Mouse (Mus musculus) limb, embryonic 10.5 days (tissue): ENCODE data around the gene Dlg2. TPM values are rescaled to one million over a fixed set of nuclear protein-coding genes. Genes with fewer than 3 reads are reported as not detected.

Source experiments
- DNase-seq: peaks from one replicate; pipeline ENCODE4 v3.0.0-alpha.2; 2017; ENCODE audit warnings: low spot score
- H3K27ac ChIP-seq: fragments of 300-500 bp; sonication (generic); 2 replicates; pipeline ENCODE4 v1.5.1; 2016; ENCODE audit warnings: mild to moderate bottlenecking
- H3K27me3 ChIP-seq: fragments of 300-500 bp; sonication (generic); 2 replicates; pipeline ENCODE4 v1.6.1; 2016; ENCODE audit warnings: low read depth, mild to moderate bottlenecking; ENCODE audit not compliant: poor library complexity, severe bottlenecking
- H3K36me3 ChIP-seq: fragments of 300-500 bp; sonication (generic); 2 replicates; pipeline ENCODE4 v1.6.1; 2016; ENCODE audit warnings: mild to moderate bottlenecking, moderate library complexity
- H3K4me1 ChIP-seq: fragments of 300-500 bp; sonication (generic); 2 replicates; pipeline ENCODE4 v1.6.1; 2016
- H3K4me3 ChIP-seq: fragments of 300-500 bp; sonication (generic); 2 replicates; pipeline ENCODE4 v1.5.1; 2016; ENCODE audit warnings: mild to moderate bottlenecking, moderate library complexity
- H3K9me3 ChIP-seq: fragments of 300-500 bp; sonication (generic); replicated peaks from 2 replicates; pipeline ENCODE4 v1.6.1; 2016; ENCODE audit warnings: mild to moderate bottlenecking
- WGBS: fragments of 180-500 bp; shearing (Covaris S2); methylation state at CpG from one replicate; pipeline ENCODE4 v1.1.7; 2016; 5-methylcytosine and 5-hydroxymethylcytosine counted together
- polyA plus RNA-seq: library from polyadenylated mRNA; unstranded; fragments of >200 nt; fragmentation: Nextera tagmentation; extraction: Ambion mirVana; gene quantifications from 2 replicates; pipeline ENCODE4 v1.2.1, GENCODE M21; 2016

Dlg2 gene
- polyA plus RNA-seq, 1 experiment from 2014 or later = 0.53 TPM

DNA sequence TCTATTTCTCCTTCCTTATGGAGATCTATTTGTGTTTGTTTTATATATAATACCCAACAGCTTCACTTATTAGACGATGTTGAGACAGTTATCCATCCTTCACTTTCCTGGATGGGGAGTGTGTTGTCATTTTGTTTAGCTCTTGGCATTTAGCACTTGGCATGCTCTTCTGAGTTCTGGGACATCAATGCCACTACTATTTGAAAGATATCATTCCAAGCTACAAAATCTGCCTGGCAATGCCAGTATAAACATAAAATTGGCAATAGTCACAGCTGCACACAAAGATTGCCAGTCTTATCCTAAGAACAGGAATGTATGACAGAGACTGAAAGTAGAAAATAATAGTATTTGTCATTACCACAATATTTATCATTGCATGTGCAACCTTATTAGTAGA is 735.8 kb downstream of the Dlg2 start:
- no peak overlapping the region for H3K4me3 ChIP-seq
- no peaks in the 10 kb centered on the region for H3K36me3 ChIP-seq
- WGBS = 97% methylated on average over 1 of the region's 1 CpGs
- no peaks in the 10 kb centered on the region for H3K4me1 ChIP-seq
- no peaks in the 10 kb centered on the region for H3K9me3 ChIP-seq
- DNase-seq = no peak
- H3K27me3 ChIP-seq = no peaks in the 10 kb centered on the region
- H3K27ac ChIP-seq = no peak overlapping the region

GRCm38 (mm10) chr7:91214921-91215320 is 738.4 kb downstream of the Dlg2 start:
- H3K9me3 ChIP-seq = no peaks in the 10 kb centered on the region
- 82% methylated on average over 1 of the region's 1 CpGs for WGBS

GRCm38 (mm10) chr7:91218321-91218987 is 742.0 kb downstream of the Dlg2 start:
- Histone ChIP-seq H3K36me3 (no peaks in the 10 kb centered on the region), H3K27ac (no peak overlapping the region), H3K27me3 (no peaks in the 10 kb centered on the region), H3K4me1 (no peaks in the 10 kb centered on the region; the same call in 1 of the 2 replicates), H3K9me3 (no peaks in the 10 kb centered on the region), H3K4me3 (no peak overlapping the region)
- 70% methylated on average over 7 of the region's 7 CpGs for WGBS
- DNase-seq = no peak

More at GRCm38 (mm10) chr7:91214921-91215320, 738.4 kb downstream of the Dlg2 start:
- no peak overlapping the region for H3K27ac ChIP-seq
- no peaks in the 10 kb centered on the region; the same call in 1 of the 2 replicates for H3K4me1 ChIP-seq
- no peak overlapping the region for H3K4me3 ChIP-seq
- H3K27me3 ChIP-seq = no peaks in the 10 kb centered on the region
- no peaks in the 10 kb centered on the region for H3K36me3 ChIP-seq
- no peak for DNase-seq

- Histone ChIP-seq H3K36me3 (no peaks in the 10 kb centered on the region), H3K4me3 (no peak overlapping the region), H3K27me3 (no peaks in the 10 kb centered on the region), H3K27ac (no peak overlapping the region), H3K4me1 (no peaks in the 10 kb centered on the region), H3K9me3 (no peaks in the 10 kb centered on the region)
- DNase-seq = peak; percentile 36
- WGBS = 2% methylated on average over 5 of the region's 5 CpGs
Measured at GRCm38 (mm10) chr7:91226442-91226841, 750.0 kb downstream of the Dlg2 start.

GRCm38 (mm10) chr7:91241718-91242117 is 765.2 kb downstream of the Dlg2 start:
- Histone ChIP-seq H3K27ac (no peak overlapping the region), H3K36me3 (no peaks in the 10 kb centered on the region), H3K4me3 (no peak overlapping the region), H3K4me1 (no peaks in the 10 kb centered on the region), H3K9me3 (no peaks in the 10 kb centered on the region), H3K27me3 (no peaks in the 10 kb centered on the region)
- no peak for DNase-seq
- WGBS = 87% methylated on average over 4 of the region's 4 CpGs

- under 1% methylated on average over 5 of the region's 5 CpGs for WGBS
- Histone ChIP-seq H3K36me3 (no peaks in the 10 kb centered on the region), H3K27ac (no peak overlapping the region)
Measured at GRCm38 (mm10) chr7:91261672-91262030, 785.2 kb downstream of the Dlg2 start.

DNA sequence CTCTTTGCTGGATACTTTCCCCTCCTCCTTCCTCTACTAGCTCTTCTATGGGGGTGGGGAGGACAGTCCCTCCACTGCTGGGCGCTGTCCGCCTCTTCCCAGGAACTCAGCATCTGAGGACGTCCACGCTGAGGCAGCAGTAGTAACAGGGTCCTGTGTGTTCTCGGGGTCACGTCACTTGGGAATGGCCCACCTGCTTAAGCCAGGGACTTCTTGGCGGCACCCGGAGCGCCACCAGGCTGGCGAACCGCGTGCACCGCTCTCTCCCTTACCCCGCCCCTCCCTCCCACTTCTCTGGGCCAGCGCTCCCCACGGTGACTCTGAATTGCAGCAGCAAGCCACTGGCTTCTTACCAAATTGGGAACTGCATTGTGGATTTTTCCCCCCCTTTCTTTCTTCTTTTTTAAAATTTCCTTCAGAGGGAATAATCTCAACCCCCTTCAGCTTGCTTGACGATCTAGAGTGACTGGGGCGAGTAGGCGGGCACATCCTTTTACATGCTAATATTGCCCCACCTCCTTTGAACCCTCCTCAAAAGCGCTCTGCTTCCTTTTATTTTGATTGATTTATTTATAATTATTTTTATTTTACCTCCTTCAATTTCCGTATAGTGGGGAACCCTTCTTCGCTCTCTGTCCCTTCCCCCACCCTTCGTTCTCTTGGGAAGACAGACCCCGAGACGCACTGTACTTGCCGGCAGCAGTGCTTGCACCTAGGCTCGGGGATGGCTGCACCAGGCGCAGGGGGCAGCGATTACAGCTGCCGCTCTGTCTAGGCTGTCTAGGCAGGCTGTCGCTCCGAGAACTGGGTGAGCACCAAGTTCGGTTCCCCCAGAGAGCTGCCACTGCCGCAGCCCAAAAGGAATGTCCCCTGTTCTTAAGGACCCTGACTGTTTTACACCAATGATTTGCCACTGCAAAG is 785.8 kb downstream of the Dlg2 start:
- Histone ChIP-seq H3K9me3 (no peaks in the 10 kb centered on the region), H3K4me3 (peak overlapping the region; percentile 51), H3K4me1 (peaks cover 13% of the 10 kb centered on the region), H3K27ac (no peak overlapping the region), H3K27me3 (peaks cover 14% of the 10 kb centered on the region), H3K36me3 (no peaks in the 10 kb centered on the region)
- DNase-seq = peak; percentile 43
- under 1% methylated on average over 34 of the region's 34 CpGs for WGBS

More at GRCm38 (mm10) chr7:91261672-91262030, 785.2 kb downstream of the Dlg2 start:
- Histone ChIP-seq H3K9me3 (no peaks in the 10 kb centered on the region), H3K27me3 (peaks cover 14% of the 10 kb centered on the region), H3K4me3 (peak overlapping the region; percentile 51), H3K4me1 (peaks cover 13% of the 10 kb centered on the region)
- DNase-seq = no peak

DNA sequence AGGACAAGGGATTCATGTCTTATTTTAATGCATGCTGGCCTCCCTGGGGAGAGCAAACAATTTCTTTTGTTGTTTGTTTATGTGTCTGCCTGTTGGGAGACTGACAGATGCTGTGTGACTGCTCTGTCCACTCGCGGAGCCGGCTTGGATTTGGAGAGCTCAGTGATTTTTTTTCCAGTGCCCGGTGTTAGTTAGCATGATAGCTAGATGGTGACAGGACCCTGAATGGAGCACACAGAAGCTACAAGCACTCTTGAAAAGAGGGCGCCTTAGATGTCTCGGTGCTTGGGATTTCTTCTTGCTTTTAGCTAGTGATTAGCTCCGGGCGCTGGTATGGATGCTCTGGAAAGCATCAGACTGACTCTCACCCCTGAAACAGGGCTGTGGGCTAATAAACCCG is 786.5 kb downstream of the Dlg2 start:
- Histone ChIP-seq H3K9me3 (no peaks in the 10 kb centered on the region), H3K4me3 (peak overlapping the region; percentile 51), H3K27me3 (peaks cover 14% of the 10 kb centered on the region), H3K27ac (no peak overlapping the region), H3K4me1 (peaks cover 13% of the 10 kb centered on the region), H3K36me3 (no peaks in the 10 kb centered on the region)
- DNase-seq = no peak
- WGBS = 5% methylated on average over 9 of the region's 9 CpGs

DNA sequence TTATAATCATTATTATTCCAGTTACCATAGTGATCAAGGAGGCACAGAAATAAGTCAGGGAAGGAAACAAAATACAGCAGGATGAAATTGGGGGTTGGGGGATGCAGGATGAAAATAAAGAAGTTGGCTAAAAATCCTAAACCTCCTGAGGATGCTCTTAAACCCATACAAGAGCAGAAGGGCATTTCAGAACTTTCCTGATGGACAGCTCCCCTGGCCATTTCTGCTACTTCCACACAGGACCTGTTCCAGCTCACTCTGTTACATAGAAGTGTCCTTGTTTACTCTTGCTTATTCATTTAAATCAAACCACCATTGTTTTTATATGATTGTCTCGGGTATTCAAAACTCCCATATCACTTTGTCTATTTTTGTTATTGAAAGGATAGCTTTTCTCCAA is 791.3 kb downstream of the Dlg2 start:
- H3K36me3 ChIP-seq = no peaks in the 10 kb centered on the region
- DNase-seq = peak; percentile 53
- peaks cover 11% of the 10 kb centered on the region for H3K27me3 ChIP-seq
- H3K9me3 ChIP-seq = no peaks in the 10 kb centered on the region
- H3K27ac ChIP-seq = no peak overlapping the region
- H3K4me1 ChIP-seq = peaks cover 4% of the 10 kb centered on the region
- WGBS = 39% methylated on average over 1 of the region's 1 CpGs
- no peak overlapping the region for H3K4me3 ChIP-seq

- H3K27ac ChIP-seq = no peak overlapping the region
- WGBS = 87% methylated on average over 3 of the region's 3 CpGs
- H3K36me3 ChIP-seq = no peaks in the 10 kb centered on the region
Measured at GRCm38 (mm10) chr7:91284167-91284566, 807.7 kb downstream of the Dlg2 start.

GRCm38 (mm10) chr7:91288324-91288723 is 811.9 kb downstream of the Dlg2 start:
- H3K27ac ChIP-seq = no peak overlapping the region
- no peak for DNase-seq
- no peaks in the 10 kb centered on the region for H3K9me3 ChIP-seq
- no peak overlapping the region for H3K4me3 ChIP-seq
- WGBS = 91% methylated on average over 3 of the region's 3 CpGs
- H3K36me3 ChIP-seq = no peaks in the 10 kb centered on the region
- H3K27me3 ChIP-seq = no peaks in the 10 kb centered on the region
- no peaks in the 10 kb centered on the region for H3K4me1 ChIP-seq

More at GRCm38 (mm10) chr7:91284167-91284566, 807.7 kb downstream of the Dlg2 start:
- no peaks in the 10 kb centered on the region for H3K27me3 ChIP-seq
- no peaks in the 10 kb centered on the region for H3K9me3 ChIP-seq
- H3K4me3 ChIP-seq = no peak overlapping the region
- no peak for DNase-seq
- no peaks in the 10 kb centered on the region for H3K4me1 ChIP-seq

GRCm38 (mm10) chr7:91296127-91296526 is 819.7 kb downstream of the Dlg2 start:
- no peak for DNase-seq
- no peak overlapping the region for H3K27ac ChIP-seq
- no peaks in the 10 kb centered on the region for H3K9me3 ChIP-seq
- H3K4me3 ChIP-seq = no peak overlapping the region
- 84% methylated on average over 2 of the region's 2 CpGs for WGBS
- H3K27me3 ChIP-seq = no peaks in the 10 kb centered on the region
- H3K36me3 ChIP-seq = no peaks in the 10 kb centered on the region
- H3K4me1 ChIP-seq = no peaks in the 10 kb centered on the region

GRCm38 (mm10) chr7:91311177-91311576 is 834.7 kb downstream of the Dlg2 start:
- Histone ChIP-seq H3K4me1 (no peaks in the 10 kb centered on the region), H3K27ac (no peak overlapping the region), H3K4me3 (no peak overlapping the region), H3K9me3 (no peaks in the 10 kb centered on the region), H3K27me3 (no peaks in the 10 kb centered on the region), H3K36me3 (no peaks in the 10 kb centered on the region)
- no peak for DNase-seq
- 93% methylated on average over 5 of the region's 5 CpGs for WGBS
